Mouse (Mus musculus) lung, adult 2 months (tissue): ENCODE results near the gene Mrtfb.

Experiments used
- CTCF ChIP-seq: fragments of 200-500 bp; IDR thresholded peaks from 2 replicates; pipeline ENCODE4 v1.5.1; 2011; ENCODE audit warnings: mild to moderate bottlenecking, low read length, control low read depth; ENCODE audit not compliant: insufficient read depth
- POLR2A ChIP-seq: fragments of 200-500 bp; IDR thresholded peaks from 2 replicates; pipeline ENCODE4 v1.6.1; 2011; ENCODE audit warnings: low read depth, mild to moderate bottlenecking, control low read depth, low read length, borderline replicate concordance; ENCODE audit errors: extremely low read depth

DNA sequence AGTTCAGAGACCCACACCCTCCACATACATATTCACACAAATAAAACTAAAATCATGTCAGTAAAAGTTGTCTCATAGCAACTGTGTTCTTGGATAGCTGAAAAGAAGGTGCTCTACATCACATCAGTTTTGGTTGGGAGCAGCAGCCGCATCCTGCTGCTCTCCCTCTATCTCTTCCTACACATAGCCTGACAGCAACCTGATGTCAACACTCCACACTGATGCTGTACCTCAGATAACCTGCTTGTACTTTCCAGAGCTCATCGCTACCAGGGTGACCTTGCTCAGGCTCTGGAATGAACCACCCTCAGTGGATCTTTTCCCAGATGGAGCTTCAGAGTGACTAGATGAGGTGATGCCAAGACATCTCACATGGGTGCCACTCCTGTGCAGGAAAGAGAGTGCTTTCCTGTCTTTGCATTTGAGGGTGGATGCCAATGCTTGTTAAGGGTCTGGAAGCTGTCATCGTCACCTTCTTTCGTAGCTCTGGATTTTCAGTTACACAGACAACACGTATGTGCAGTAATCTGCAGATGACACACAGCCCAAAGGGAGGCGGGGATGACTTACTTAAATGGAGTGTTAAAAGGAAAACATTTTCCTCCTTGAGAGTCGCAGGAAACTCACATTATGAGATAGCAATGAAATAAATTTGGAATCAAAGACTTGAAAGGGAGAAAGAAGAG is 173.8 kb downstream of the Mrtfb start:
- no peak for TF ChIP-seq POLR2A
- no peak for TF ChIP-seq CTCF
